Mouse (Mus musculus): ENCODE measurements around the gene Gm28053. TPM values are rescaled to one million over a fixed set of nuclear protein-coding genes. Genes with fewer than 3 reads are reported as not detected.
A peak's percentile ranks its signal among the peaks of the same experiment; 100 is the strongest.

The Gm28053 gene
- total and polyA plus RNA-seq, 2 experiments from 2014 or later, result not detected

- Histone ChIP-seq H3K9ac (replicated peaks; ENCODE audit: low read length) (no peak overlapping the region), H3K27me3 (ENCODE audit: insufficient read depth, low read length) (no peaks in the 10 kb centered on the region), H3K9me3 (ENCODE audit: low read length) (no peaks in the 10 kb centered on the region), H3K4me1 (ENCODE audit: insufficient read depth, low read length) (peaks cover 5% of the 10 kb centered on the region; the same call in 1 of the 2 replicates), H3K4me2 (ENCODE audit: low read depth, low read length) (no peak overlapping the region), H3K4me3 (ENCODE audit: low read length) (no peak overlapping the region), H3K27ac (no peak overlapping the region), H3K36me3 (ENCODE audit: insufficient read depth, low read length) (no peaks in the 10 kb centered on the region)
- no peak for DNase-seq (ENCODE audit: low spot score)
- TF ChIP-seq CTCF (IDR thresholded peaks at IDR 0.05; ENCODE audit: low read depth), result no peak
- 39% methylated on average over 3 of the region's 3 CpGs for WGBS
- no peak for ATAC-seq
These were observed 22.9 kb downstream of the Gm28053 start for GRCm38 (mm10) chr6:48741273-48741672.

- Histone ChIP-seq H3K4me1 (ENCODE audit: insufficient read depth, low read length) (peaks cover 5% of the 10 kb centered on the region; the same call in 1 of the 2 replicates), H3K27ac (no peak overlapping the region), H3K4me2 (ENCODE audit: low read depth, low read length) (peak overlapping the region; percentile 68), H3K36me3 (ENCODE audit: insufficient read depth, low read length) (no peaks in the 10 kb centered on the region), H3K4me3 (ENCODE audit: low read length) (0 out of 2 replicates have a peak overlapping the region, but pooled peaks have one; percentile 47), H3K9me3 (ENCODE audit: low read length) (no peaks in the 10 kb centered on the region), H3K9ac (replicated peaks; ENCODE audit: low read length) (no peak overlapping the region), H3K27me3 (ENCODE audit: insufficient read depth, low read length) (no peaks in the 10 kb centered on the region)
- TF ChIP-seq CTCF (IDR thresholded peaks at IDR 0.05; ENCODE audit: low read depth), result no peak
- DNase-seq (ENCODE audit: low spot score), result peak; percentile 13
- ATAC-seq, result peak; percentile 63
- WGBS, result 29% methylated on average over 9 of the region's 9 CpGs
These were observed 23.4 kb downstream of the Gm28053 start for GRCm38 (mm10) chr6:48741711-48742206.

- H3K36me3 ChIP-seq (ENCODE audit: insufficient read depth, low read length), result no peaks in the 10 kb centered on the region
- H3K27ac ChIP-seq, result peak overlapping the region; percentile 54; the same call in 1 of the 2 replicates
- H3K27me3 ChIP-seq (ENCODE audit: insufficient read depth, low read length), result no peaks in the 10 kb centered on the region
- H3K9ac ChIP-seq (replicated peaks; ENCODE audit: low read length), result peak overlapping the region; percentile 53
- H3K4me2 ChIP-seq (ENCODE audit: low read depth, low read length), result peak overlapping the region; percentile 68
- peak overlapping the region; percentile 47 for H3K4me3 ChIP-seq (ENCODE audit: low read length)
- no peak for TF ChIP-seq CTCF (IDR thresholded peaks at IDR 0.05; ENCODE audit: low read depth)
- H3K9me3 ChIP-seq (ENCODE audit: low read length), result no peaks in the 10 kb centered on the region
- peak; percentile 35 for DNase-seq (ENCODE audit: low spot score)
- peak; percentile 78 for ATAC-seq
- H3K4me1 ChIP-seq (ENCODE audit: insufficient read depth, low read length), result peaks cover 5% of the 10 kb centered on the region; the same call in 1 of the 2 replicates
- WGBS, result 3% methylated on average over 52 of the region's 52 CpGs
These were observed 24.3 kb downstream of the Gm28053 start for GRCm38 (mm10) chr6:48742422-48743351.

- no peak for DNase-seq (ENCODE audit: low spot score)
- Histone ChIP-seq H3K4me3 (ENCODE audit: low read length) (no peak overlapping the region), H3K27ac (no peak overlapping the region), H3K9me3 (ENCODE audit: low read length) (no peaks in the 10 kb centered on the region), H3K9ac (replicated peaks; ENCODE audit: low read length) (no peak overlapping the region), H3K4me2 (ENCODE audit: low read depth, low read length) (no peak overlapping the region), H3K36me3 (ENCODE audit: insufficient read depth, low read length) (no peaks in the 10 kb centered on the region), H3K27me3 (ENCODE audit: insufficient read depth, low read length) (no peaks in the 10 kb centered on the region), H3K4me1 (ENCODE audit: insufficient read depth, low read length) (peaks cover 5% of the 10 kb centered on the region; the same call in 1 of the 2 replicates)
- 68% methylated on average over 2 of the region's 2 CpGs for WGBS
- no peak for TF ChIP-seq CTCF (IDR thresholded peaks at IDR 0.05; ENCODE audit: low read depth)
- no peak for ATAC-seq
These were observed 27.1 kb downstream of the Gm28053 start for GRCm38 (mm10) chr6:48745490-48745889.

GRCm38 (mm10) chr6:48745959-48746889 is 27.8 kb downstream of the Gm28053 start, which contains the start of gene Gimap5:
Gene Gimap5 (plus strand): TSS chr6:48746197.
- peak within 1 kb of the TSS; percentile 25; the same call in 1 of the 2 replicates for H3K4me2 ChIP-seq (ENCODE audit: low read depth, low read length)
- no peaks in the 10 kb centered on the region for H3K27me3 ChIP-seq (ENCODE audit: insufficient read depth, low read length)
- ATAC-seq (no peak), DNase-seq (ENCODE audit: low spot score) (peak; percentile 59)
- H3K4me3 ChIP-seq (ENCODE audit: low read length), result no peak within 1 kb of the TSS
- peak; percentile 69 for TF ChIP-seq CTCF (IDR thresholded peaks at IDR 0.05; ENCODE audit: low read depth)
- WGBS, result 39% methylated on average over 16 of the region's 16 CpGs
- H3K27ac ChIP-seq, result 0 out of 2 replicates have a peak within 1 kb of the TSS, but pooled peaks have one; percentile 16
- no peaks in the 10 kb centered on the region for H3K36me3 ChIP-seq (ENCODE audit: insufficient read depth, low read length)
- no peaks in the 10 kb centered on the region for H3K9me3 ChIP-seq (ENCODE audit: low read length)
- H3K9ac ChIP-seq (replicated peaks; ENCODE audit: low read length), result no peak within 1 kb of the TSS
- H3K4me1 ChIP-seq (ENCODE audit: insufficient read depth, low read length), result peaks cover 5% of the 10 kb centered on the region; the same call in 1 of the 2 replicates
